Mouse (Mus musculus) layer of hippocampus, adult 18-20 months (tissue): ENCODE measurements around the gene Cyp2j9. TPM values are rescaled to one million over a fixed set of nuclear protein-coding genes. Genes with fewer than 3 reads are reported as not detected.
A peak's percentile ranks its signal among the peaks of the same experiment; 100 is the strongest.
"Not testable (repeated sequence)": the region's sequence is repeated elsewhere in the genome, so short reads cannot be mapped to it uniquely, and the experiment has no call there.

ENCODE experiments used
- DNase-seq, 2 experiments: peaks; one replicate each; pipeline ENCODE4 v3.0.0; 2022; ENCODE audit warnings: low spot score in 2 of 2
- long read RNA-seq: library from polyadenylated mRNA; stranded (forward); transcript quantifications from one replicate; pipeline ENCODE4 v2.0.0, GENCODE M21; 2021
- total RNA-seq, 2 experiments: library from RNA; stranded (reverse); gene quantifications; 2 replicates each; pipeline ENCODE4 v1.2.3; 2021

Cyp2j9 gene
- 10 to 100 TPM; 37.1 to 41.9 TPM for total RNA-seq
- long read RNA-seq, transcript Cyp2j9-201 (9 exons, 2,037 nt), result major isoform, 43 of 48 reads
- long read RNA-seq, partial matches to known transcripts, result 2 of 48 reads
- long read RNA-seq, other reads (novel, unspliced or antisense), result 2 of 48 reads

DNA sequence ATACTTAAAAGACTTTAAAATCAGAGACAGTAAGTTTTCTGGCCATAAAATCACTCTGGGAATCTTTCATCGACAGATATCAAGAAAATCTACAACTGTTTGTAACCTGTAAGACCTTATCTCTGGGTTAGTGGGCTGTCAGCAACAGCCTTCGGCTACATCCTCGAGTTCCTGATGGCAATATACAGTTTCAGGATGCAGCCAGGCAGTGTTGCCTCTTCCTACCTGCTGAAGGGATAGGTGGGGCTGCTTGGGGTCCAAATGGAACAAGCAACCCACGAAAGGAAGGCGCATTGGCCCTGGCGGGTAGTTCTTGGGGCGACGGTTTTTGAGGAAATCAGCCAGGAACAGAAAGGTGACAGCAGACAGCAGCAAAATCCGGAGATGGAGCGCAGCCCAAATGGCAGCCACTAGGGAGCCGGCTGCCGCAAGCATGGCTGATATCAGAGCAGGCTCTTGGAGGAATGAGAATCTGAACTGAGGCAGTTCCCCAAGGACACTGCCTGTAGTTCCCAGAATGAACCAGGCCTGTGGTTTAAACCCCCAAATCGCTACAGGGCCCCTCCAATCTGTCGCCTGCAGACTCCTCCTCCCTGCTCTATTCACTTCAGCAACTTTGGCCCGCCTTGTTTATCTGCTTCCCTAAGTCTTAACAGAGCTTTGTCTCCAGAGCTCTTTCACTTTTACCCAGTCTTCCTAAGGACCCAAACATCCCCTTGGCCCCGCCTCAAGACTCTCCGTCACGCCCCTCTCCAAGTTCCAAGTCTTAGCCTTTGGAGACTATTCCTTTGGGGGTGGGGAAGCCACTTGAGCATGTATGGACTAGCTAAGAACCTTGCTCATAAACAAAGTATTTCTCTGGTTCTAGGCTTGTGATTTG is at the start of gene Cyp2j9:
Gene Cyp2j9 (minus strand): TSS at position 668 of the 880 bp plus-strand sequence.
- peak; percentile 3 to 40 for DNase-seq

DNA sequence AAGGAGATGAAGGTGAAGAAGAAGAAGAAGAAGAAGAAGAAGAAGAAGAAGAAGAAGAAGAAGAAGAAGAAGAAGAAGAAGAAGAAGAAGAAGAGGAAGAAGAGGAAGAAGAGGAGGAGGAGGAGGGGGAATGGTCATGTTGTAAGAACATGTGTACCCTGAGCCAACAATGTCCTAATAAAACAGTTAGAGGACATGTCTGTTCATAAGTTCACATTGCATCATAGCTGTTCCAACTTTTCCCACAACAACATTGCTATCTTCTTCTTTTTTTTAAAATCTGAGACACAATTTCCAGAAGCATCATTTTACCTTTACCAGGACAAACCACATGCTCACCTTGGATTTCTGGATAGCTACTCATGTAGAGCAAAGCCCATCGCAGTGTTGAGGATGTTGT is 44.1 kb upstream of the Cyp2j9 start:
- DNase-seq, result no peak

DNA sequence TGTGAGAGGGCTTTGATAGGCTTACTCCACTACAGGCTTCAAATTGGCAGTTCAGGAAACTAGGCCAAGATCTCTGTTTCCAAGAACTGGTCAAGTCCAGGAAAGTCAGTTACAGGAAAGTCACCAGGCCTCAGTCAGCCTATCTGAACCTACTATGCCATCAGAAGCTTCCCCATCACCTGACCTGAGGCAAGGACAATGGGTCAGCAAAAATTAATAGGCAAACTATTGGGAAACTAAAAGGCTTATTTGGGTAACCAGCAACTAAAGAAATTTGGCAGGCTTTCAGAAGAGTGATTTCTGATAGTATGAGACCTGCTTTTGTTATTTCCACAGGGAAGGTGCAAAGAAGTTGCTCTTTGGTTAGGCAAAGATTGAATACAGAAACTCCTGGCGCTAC is 31.1 kb upstream of the Cyp2j9 start:
- DNase-seq, result no peak

DNA sequence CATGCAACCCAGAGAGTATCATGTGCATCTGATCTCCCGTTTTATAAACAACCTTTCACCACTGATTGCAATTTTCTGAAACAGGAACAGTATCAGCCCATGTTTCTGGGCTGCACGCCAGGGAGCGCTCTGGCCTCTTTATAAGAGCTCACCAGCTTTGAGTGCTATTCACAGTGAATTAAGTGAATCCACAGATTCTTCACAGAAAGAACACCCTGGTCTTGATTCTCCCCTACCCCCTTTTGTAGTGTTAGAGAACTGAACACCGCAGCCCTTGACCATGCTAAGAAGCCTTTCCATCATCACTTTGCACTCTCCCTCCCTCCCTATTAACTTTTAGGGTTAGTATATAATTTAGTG is 393 bp upstream of the Cyp2j9 start:
- peak; percentile 51 to 88 for DNase-seq

DNA sequence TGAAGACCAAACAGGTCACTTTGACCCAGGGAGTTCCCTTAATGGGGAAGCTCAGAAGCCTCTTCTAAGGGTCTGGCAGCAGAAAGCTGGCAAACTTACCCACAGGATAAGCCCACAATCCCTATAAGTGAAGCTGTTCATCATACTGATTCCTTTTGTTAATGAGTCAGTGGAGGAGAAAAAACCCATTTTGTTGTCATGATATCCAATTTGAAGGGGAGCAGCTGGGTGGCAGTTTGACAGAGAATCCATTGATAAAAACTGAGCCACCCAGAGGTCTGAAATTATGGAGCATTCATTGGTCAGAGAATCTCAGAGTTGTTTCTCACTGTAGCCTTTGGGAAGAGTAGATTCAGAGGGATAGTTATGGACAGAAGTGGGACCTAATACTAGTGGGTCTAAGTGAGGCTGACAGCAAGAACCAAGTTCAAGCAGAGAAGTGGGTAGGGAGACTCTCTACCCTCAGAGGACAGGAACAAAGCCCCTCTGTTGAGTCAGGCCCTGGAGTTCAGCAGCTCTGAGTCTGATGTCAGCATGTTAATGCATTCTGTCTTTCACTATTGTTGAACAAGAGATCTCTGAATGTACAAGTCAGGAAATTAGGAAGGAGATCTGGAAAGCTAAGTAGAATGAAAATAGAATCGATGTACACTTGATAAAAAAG is 9.8 kb downstream of the Cyp2j9 start:
- DNase-seq, result peak in 1 of 2 experiments; percentile 14

DNA sequence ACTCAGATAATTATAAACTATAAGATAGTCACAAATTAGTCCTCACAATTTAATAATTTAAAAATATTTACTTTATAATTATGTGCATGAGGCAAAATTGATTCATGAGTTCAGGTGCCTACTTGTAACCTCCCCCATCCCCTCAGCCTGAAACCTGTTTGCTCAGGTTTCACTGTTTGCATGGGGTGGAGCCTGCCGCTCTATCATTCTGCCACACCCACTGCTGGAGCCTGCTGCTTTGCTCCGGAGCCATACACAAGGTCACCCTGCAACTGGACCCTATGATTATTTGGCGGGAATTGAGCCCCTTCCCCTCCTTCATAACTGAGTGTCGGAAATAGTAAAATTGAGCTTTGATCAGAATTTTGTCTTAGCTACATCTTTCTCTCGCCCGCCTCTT is 11.0 kb downstream of the Cyp2j9 start:
- not testable (repeated sequence) for DNase-seq

DNA sequence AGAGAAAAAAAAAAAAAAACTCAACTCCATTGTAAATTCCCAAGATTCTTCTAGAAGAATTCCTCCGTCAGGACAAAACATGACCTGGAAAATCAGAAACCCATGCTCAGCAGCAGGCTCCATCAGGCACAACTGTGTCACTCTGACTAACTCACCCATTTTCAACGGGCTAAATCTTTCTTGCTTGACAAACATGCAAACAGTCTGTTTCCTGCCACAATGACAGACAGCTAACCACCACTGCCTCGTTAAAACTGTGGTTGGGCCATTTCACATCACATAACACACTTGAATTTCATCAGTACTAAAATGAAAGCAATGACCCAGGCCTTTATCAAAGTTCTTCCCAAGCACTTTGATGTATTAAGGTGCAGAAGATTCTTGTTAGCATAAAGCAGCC is 21.9 kb downstream of the Cyp2j9 start:
- no peak for DNase-seq

DNA sequence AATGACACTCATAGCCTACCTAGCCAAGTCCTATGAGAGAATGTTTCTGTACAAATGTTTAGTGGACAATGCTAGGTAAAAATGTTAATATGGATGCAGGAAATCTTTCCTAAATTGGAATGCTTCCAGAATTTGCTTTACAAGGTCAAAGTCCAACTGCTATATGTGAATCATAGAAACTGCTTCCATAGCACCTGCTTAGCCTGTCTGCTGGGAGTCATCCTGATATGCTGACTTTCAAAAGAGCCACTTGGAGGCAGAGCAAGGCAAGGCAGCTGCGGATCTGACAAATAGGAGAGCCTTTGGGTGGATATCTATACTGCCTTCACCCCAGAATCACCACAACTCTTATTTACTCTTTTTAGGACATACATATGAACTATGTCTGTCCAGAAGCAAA is 23.4 kb downstream of the Cyp2j9 start:
- no peak for DNase-seq

DNA sequence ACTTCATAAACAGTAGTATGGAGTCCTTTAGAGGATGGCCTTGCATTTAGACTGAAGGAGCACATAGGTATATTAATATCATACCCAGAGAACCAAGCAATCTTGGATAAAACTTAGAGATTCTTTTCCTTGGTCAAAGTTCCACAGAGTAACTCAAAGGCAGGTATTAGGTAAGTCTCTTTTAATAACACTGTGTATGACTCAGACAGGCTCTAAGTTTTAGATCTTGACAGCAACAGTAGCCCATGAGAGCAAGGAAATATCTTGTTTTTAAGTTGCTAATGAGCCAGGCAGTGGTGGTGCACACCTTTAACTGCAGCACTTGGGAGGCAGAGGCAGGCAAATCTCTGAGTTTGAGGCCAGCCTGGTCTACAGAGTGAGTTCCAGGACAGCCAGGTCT is 25.6 kb downstream of the Cyp2j9 start:
- DNase-seq, result no peak

DNA sequence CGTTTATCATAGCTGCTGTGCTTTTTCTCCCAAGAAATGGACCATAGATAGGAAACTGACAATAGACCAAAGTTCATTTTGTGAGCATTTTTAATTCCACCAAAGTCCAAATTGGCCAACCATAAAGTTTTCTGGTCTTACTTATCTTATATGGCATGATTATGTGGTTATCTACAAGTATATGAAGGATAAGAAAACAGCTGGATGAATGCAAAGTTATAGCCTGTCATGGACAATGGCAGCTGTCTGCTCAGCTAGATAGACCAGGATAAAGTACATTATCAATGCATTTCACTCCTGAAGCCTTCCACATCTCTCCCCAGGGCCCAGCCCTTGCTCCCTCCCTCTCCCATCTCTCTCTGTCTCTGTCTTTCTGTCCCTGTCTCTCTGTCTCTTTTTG is 30.9 kb downstream of the Cyp2j9 start:
- no peak for DNase-seq

DNA sequence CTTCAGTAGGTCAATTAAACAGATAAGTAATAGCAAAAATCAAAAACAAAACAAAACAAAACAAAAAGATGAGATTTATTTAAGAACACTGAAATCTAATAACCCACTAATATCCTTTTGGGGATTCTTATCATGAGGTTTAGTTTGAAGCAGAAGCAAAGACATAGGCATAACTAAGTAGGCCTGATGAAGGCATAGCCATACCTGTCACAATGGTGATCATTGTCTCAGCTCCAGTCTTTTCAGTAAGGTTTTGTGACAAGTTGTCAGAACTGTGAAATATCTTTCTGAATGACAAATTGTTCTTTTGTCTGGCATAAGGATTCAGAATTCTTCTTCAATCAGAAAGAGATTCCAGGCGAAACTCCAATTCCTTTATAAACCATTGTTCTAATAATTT is 31.6 kb downstream of the Cyp2j9 start:
- DNase-seq, result no peak

DNA sequence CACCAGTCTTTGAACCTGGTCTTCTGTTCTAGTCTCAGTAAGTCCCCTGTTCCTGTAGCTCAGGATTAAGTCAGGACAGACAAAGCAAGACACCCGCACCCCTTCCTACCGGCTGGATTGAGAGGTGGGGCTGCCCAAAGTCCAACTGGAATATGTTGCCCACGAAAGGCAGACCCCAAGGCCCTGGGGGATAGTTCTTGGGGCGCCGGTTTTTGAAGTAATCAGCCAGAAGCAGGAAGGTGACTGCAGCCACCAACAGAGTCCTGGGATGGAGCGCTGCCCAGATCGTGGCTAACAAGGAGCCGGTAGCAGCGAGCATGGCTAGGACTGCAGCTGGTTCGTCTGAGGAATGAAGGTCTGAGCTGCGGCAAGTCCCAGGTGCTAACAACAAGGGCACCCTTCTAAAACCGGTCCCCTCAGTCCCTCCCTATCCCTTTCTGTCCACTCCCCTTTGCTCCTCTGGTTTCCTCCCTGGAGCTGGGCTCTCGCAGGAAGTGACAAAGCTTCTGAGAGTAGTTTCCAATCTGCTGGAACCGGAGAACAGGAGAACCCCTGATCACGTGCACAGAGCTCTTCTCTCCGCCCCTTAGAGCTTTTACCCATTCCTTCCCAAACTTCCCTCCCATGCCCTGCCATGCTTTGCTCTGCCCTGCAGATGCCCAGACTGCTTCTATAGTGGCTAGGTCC is 38.1 kb downstream of the Cyp2j9 start, which contains the start of gene Cyp2j6:
Gene Cyp2j6 (minus strand): TSS at position 529 of the 687 bp plus-strand sequence.
- peak; percentile 13 to 42 for DNase-seq

DNA sequence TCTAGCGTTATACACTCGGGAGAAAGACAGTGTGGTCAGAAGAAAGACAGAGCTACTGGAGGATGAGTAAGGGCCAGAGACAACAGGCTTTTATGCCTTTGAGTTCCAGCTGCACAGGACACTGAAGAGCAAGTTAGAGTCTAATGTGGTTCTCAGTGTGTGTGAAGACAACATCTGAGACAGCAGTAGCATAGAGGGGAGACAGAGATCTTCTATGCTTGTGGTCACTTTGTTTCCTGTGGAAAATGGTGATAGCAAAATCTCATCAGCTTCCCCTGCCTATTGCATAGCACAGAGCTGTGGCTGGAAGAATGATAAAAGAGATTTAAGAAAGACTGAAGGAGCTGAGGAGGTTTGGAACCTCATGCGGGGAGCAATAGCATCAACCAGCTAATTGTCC is 39.8 kb downstream of the Cyp2j9 start:
- no peak for DNase-seq

DNA sequence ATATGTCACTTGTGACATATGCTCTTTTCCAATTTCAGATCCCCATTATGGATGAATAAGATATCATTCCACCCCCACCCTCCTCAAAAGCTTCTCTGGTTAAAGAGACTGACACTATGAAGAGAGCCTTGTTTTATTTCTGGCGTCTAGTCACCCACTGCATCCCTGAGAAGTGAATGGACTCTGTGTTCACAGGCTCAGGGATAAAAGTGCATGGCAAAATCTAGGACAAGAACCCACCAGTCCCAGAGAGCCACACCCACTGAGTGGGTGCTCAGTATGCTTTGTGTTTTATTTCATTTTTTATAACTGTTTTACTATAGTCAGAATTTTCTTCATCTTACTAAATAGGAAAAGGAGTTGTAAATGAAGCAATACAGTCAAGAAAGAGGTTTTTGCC is 45.4 kb downstream of the Cyp2j9 start:
- DNase-seq, result peak in 1 of 2 experiments; percentile 34

DNA sequence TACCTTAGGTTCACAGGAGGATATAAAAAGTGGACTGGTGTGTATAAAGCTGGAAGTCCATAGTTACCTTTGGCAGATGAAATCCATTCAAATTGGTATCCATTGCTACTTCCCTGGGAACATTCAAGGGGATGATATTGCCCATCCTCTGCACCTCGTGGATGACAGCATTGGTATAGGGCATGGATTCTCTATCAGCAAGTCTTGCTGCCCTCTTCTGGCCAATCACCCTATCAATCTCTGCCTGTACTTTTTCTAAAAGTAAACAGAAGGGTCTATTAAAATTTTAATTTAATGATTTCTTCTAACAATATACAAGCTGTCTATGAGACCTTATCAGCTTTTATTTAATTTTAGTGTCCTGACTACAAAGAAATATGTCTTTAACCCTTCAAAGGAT is 65.6 kb downstream of the Cyp2j9 start:
- peak in 1 of 2 experiments; percentile 39 for DNase-seq

DNA sequence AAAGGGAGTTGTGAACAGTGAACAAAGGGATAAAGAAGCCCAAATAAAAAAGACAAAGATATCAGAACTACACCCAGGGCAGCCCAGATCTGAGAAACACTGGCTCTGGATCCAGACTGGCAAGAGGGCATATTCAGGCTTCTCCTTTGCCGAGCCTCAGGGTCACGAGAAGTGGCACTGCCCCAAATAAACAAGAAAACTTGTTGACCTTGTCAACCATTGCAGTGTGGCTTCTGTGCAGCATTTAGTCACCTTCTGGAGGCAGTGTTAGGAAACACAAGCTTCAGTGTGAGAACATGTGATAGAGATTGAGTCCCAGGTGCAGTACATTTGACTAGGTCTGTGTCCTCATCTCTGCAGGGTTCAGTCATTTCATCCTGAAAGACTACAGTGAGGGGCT is 69.1 kb downstream of the Cyp2j9 start:
- no peak for DNase-seq

Other genes with a start within 250 kb of the Cyp2j9 start
- under 1 TPM; 0.38 to 0.69 TPM for gene Cyp2j11, start 242.9 kb downstream of the Cyp2j9 start, total RNA-seq
- not detected for gene Cyp2j8, start 84.2 kb downstream of the Cyp2j9 start, total RNA-seq
- gene Cyp2j6, start 37.9 kb downstream of the Cyp2j9 start, total RNA-seq, result 10 to 100 TPM; 14.5 to 15.1 TPM
- gene Cyp2j5, start 72.6 kb upstream of the Cyp2j9 start, total RNA-seq, result not detected
- under 1 TPM in 1 of 2 experiments, not detected in 1; 0.23 TPM for gene Gm12695, start 193.6 kb upstream of the Cyp2j9 start, total RNA-seq